Mouse (Mus musculus) CH12.LX (cell line): Measurements from ENCODE around the gene Lonp1. TPM values are rescaled to one million over a fixed set of nuclear protein-coding genes. Genes with fewer than 3 reads are reported as not detected.

Source experiments
- DNase-seq: peaks from one replicate; pipeline ENCODE4 v3.0.0-alpha.2; 2013; ENCODE audit errors: extremely low read depth
- H3K27ac ChIP-seq: 2 replicates; pipeline ENCODE4 v1.5.1; 2012; ENCODE audit warnings: low read depth, mild to moderate bottlenecking, control low read depth, moderate library complexity; ENCODE audit not compliant: insufficient read depth
- H3K27me3 ChIP-seq: replicated peaks from 2 replicates; pipeline ENCODE3; 2012; ENCODE audit warnings: inconsistent platforms
- H3K36me3 ChIP-seq, 2 experiments: replicated peaks in 1 of 2; 2 replicates each; pipeline versions ENCODE3 to v1.6.1; 2012; ENCODE audit warnings: inconsistent platforms in 1 of 2, low read length in 1 of 2, mild to moderate bottlenecking in 1 of 2, mixed read lengths in 1 of 2, moderate library complexity in 1 of 2; ENCODE audit not compliant: control insufficient read depth in 1 of 2, insufficient read depth in 1 of 2
- H3K4me1 ChIP-seq, 2 experiments: 2 replicates each; pipeline ENCODE4 v1.6.1; 2012; ENCODE audit warnings: inconsistent platforms in 1 of 2, moderate library complexity in 1 of 2; ENCODE audit not compliant: insufficient read depth in 2 of 2, control insufficient read depth in 1 of 2
- H3K4me2 ChIP-seq: 2 replicates; pipeline ENCODE4 v1.6.1; 2012; ENCODE audit warnings: low read depth, mild to moderate bottlenecking, control low read depth; ENCODE audit not compliant: poor library complexity, insufficient read depth, severe bottlenecking
- H3K4me3 ChIP-seq, 3 experiments: fragments of 150-350 bp in 1 of 3; sonication (generic) in 1 of 3; replicated peaks in 1 of 3; 2 replicates each; pipeline versions ENCODE3 to v1.5.1; 2011 to 2012; ENCODE audit warnings: low read depth in 2 of 3, low read length in 2 of 3, mild to moderate bottlenecking in 2 of 3, moderate library complexity in 2 of 3, control low read depth in 1 of 3, improper control_type of control experiment in 1 of 3, inconsistent platforms in 1 of 3, mixed read lengths in 1 of 3; ENCODE audit not compliant: poor library complexity in 1 of 3
- H3K79me2 ChIP-seq: replicated peaks from 2 replicates; pipeline ENCODE4 v1.6.1; 2012; ENCODE audit warnings: mild to moderate bottlenecking, moderate library complexity; ENCODE audit not compliant: control insufficient read depth, poor library complexity, insufficient read depth, severe bottlenecking; ENCODE audit errors: extremely low read depth
- H3K9ac ChIP-seq: 2 replicates; pipeline ENCODE4 v1.6.1; 2012; ENCODE audit warnings: low read depth, mild to moderate bottlenecking, control low read depth, moderate library complexity; ENCODE audit not compliant: insufficient read depth
- H3K9me3 ChIP-seq: replicated peaks from 2 replicates; pipeline ENCODE3; 2012; ENCODE audit warnings: low read length, inconsistent platforms, mixed read lengths
- BHLHE40 ChIP-seq: IDR thresholded peaks from 2 replicates; pipeline ENCODE4 v1.6.1; 2011; ENCODE audit warnings: mild to moderate bottlenecking, low read depth, low read length, improper control_type of control experiment
- CHD1 ChIP-seq: IDR thresholded peaks from 2 replicates; pipeline ENCODE4 v1.6.1; 2012; ENCODE audit warnings: low read depth, low read length, improper control_type of control experiment, inconsistent platforms
- CHD2 ChIP-seq: IDR thresholded peaks from 2 replicates; pipeline ENCODE4 v1.6.1; 2011; ENCODE audit warnings: low read length, improper control_type of control experiment
- CTCF ChIP-seq, 2 experiments: IDR thresholded peaks in 1 of 2; conservative IDR thresholded peaks in 1 of 2; 2 replicates each; pipeline ENCODE4 v1.5.1; 2011 to 2012; ENCODE audit warnings: low read depth in 2 of 2, low read length in 2 of 2, improper control_type of control experiment in 1 of 2, inconsistent platforms in 1 of 2, mild to moderate bottlenecking in 1 of 2, moderate library complexity in 1 of 2
- E2F4 ChIP-seq: IDR thresholded peaks from 2 replicates; pipeline ENCODE4 v1.6.1; 2011; ENCODE audit warnings: low read depth, low read length, improper control_type of control experiment; ENCODE audit not compliant: insufficient replicate concordance
- ELF1 ChIP-seq: IDR thresholded peaks from 2 replicates; pipeline ENCODE4 v1.6.1; 2014; ENCODE audit warnings: low read depth, mild to moderate bottlenecking, inconsistent platforms, low read length, improper control_type of control experiment
- EP300 ChIP-seq: IDR thresholded peaks from 2 replicates; pipeline ENCODE4 v1.6.1; 2011; ENCODE audit warnings: low read length, improper control_type of control experiment
- ETS1 ChIP-seq: conservative IDR thresholded peaks from 2 replicates; pipeline ENCODE4 v1.6.1; 2012; ENCODE audit warnings: low read depth, mild to moderate bottlenecking, inconsistent platforms, low read length, improper control_type of control experiment, moderate library complexity
- GABPA ChIP-seq: IDR thresholded peaks from 2 replicates; pipeline ENCODE4 v1.6.1; 2012; ENCODE audit warnings: low read depth, low read length, improper control_type of control experiment, inconsistent platforms; ENCODE audit not compliant: insufficient replicate concordance
- HCFC1 ChIP-seq: IDR thresholded peaks from 2 replicates; pipeline ENCODE4 v1.6.1; 2012; ENCODE audit warnings: low read depth, mild to moderate bottlenecking, inconsistent platforms, low read length, improper control_type of control experiment
- IRF4 ChIP-seq: IDR thresholded peaks from 2 replicates; pipeline ENCODE4 v1.6.1; 2014; ENCODE audit warnings: low read depth, mild to moderate bottlenecking, inconsistent platforms, low read length, improper control_type of control experiment
- JUN ChIP-seq: IDR thresholded peaks from 2 replicates; pipeline ENCODE4 v1.6.1; 2011; ENCODE audit warnings: low read depth, mild to moderate bottlenecking, low read length, improper control_type of control experiment, moderate library complexity; ENCODE audit not compliant: insufficient read depth
- JUND ChIP-seq: conservative IDR thresholded peaks from 2 replicates; pipeline ENCODE4 v1.6.1; 2011; ENCODE audit warnings: low read depth, low read length, improper control_type of control experiment
- KAT2A ChIP-seq: IDR thresholded peaks from 2 replicates; pipeline ENCODE4 v1.6.1; 2012; ENCODE audit warnings: low read length, improper control_type of control experiment, inconsistent platforms; ENCODE audit not compliant: insufficient replicate concordance
- MAFK ChIP-seq: IDR thresholded peaks from 2 replicates; pipeline ENCODE4 v1.6.1; 2011; ENCODE audit warnings: low read length, improper control_type of control experiment; ENCODE audit not compliant: insufficient replicate concordance
- MAX ChIP-seq: IDR thresholded peaks from 2 replicates; pipeline ENCODE4 v1.6.1; 2011; ENCODE audit warnings: low read length, improper control_type of control experiment
- MAZ ChIP-seq: IDR thresholded peaks from 2 replicates; pipeline ENCODE4 v1.6.1; 2012; ENCODE audit warnings: low read depth, mild to moderate bottlenecking, inconsistent platforms, low read length, improper control_type of control experiment, moderate library complexity
- MEF2A ChIP-seq: IDR thresholded peaks from 2 replicates; pipeline ENCODE4 v1.6.1; 2014; ENCODE audit warnings: low read depth, mild to moderate bottlenecking, inconsistent platforms, low read length, improper control_type of control experiment, borderline replicate concordance
- MXI1 ChIP-seq: IDR thresholded peaks from 2 replicates; pipeline ENCODE4 v1.6.1; 2011; ENCODE audit warnings: mild to moderate bottlenecking, low read depth, low read length, improper control_type of control experiment
- MYC ChIP-seq: IDR thresholded peaks from 2 replicates; pipeline ENCODE4 v1.6.1; 2011; ENCODE audit warnings: low read depth, mild to moderate bottlenecking, improper control_type of control experiment, low read length
- NELFE ChIP-seq: IDR thresholded peaks from 2 replicates; pipeline ENCODE4 v1.6.1; 2011; ENCODE audit warnings: low read depth, low read length, improper control_type of control experiment
- NRF1 ChIP-seq: IDR thresholded peaks from 2 replicates; pipeline ENCODE4 v1.6.1; 2014; ENCODE audit warnings: low read depth, mild to moderate bottlenecking, inconsistent platforms, low read length, improper control_type of control experiment, moderate library complexity
- PAX5 ChIP-seq: IDR thresholded peaks from 2 replicates; pipeline ENCODE4 v1.6.1; 2012; ENCODE audit warnings: low read length, inconsistent platforms, mixed read lengths
- POLR2A ChIP-seq: IDR thresholded peaks from 2 replicates; pipeline ENCODE4 v1.6.1; 2011; ENCODE audit warnings: low read depth, mild to moderate bottlenecking, improper control_type of control experiment, low read length
- POLR2AphosphoS2 ChIP-seq: IDR thresholded peaks from 2 replicates; pipeline ENCODE4 v1.6.1; 2011; ENCODE audit warnings: low read depth, low read length, improper control_type of control experiment
- RAD21 ChIP-seq: IDR thresholded peaks from 2 replicates; pipeline ENCODE4 v1.6.1; 2011; ENCODE audit warnings: low read depth, mild to moderate bottlenecking, low read length, improper control_type of control experiment, moderate library complexity
- RCOR1 ChIP-seq: conservative IDR thresholded peaks from 2 replicates; pipeline ENCODE4 v1.6.1; 2012; ENCODE audit warnings: low read depth, mild to moderate bottlenecking, inconsistent platforms, low read length, improper control_type of control experiment
- SIN3A ChIP-seq: IDR thresholded peaks from 2 replicates; pipeline ENCODE4 v1.6.1; 2012; ENCODE audit warnings: low read length, improper control_type of control experiment, inconsistent platforms
- SMC3 ChIP-seq: IDR thresholded peaks from 2 replicates; pipeline ENCODE4 v1.6.1; 2011; ENCODE audit warnings: low read depth, low read length, improper control_type of control experiment
- TBP ChIP-seq: conservative IDR thresholded peaks from 2 replicates; pipeline ENCODE4 v1.6.1; 2011; ENCODE audit warnings: low read depth, low read length, improper control_type of control experiment
- TCF12 ChIP-seq: IDR thresholded peaks from 2 replicates; pipeline ENCODE4 v1.6.1; 2014; ENCODE audit warnings: low read depth, mild to moderate bottlenecking, inconsistent platforms, low read length, improper control_type of control experiment
- UBTF ChIP-seq: IDR thresholded peaks from 2 replicates; pipeline ENCODE4 v1.6.1; 2012; ENCODE audit warnings: low read depth, mild to moderate bottlenecking, inconsistent platforms, low read length, improper control_type of control experiment, moderate library complexity
- USF1 ChIP-seq: IDR thresholded peaks from 2 replicates; pipeline ENCODE4 v1.6.1; 2014; ENCODE audit warnings: low read depth, mild to moderate bottlenecking, inconsistent platforms, low read length, improper control_type of control experiment
- USF2 ChIP-seq: conservative IDR thresholded peaks from 2 replicates; pipeline ENCODE4 v1.6.1; 2011; ENCODE audit warnings: low read depth, low read length, improper control_type of control experiment
- ZC3H11A ChIP-seq: IDR thresholded peaks from 2 replicates; pipeline ENCODE4 v1.6.1; 2012; ENCODE audit warnings: low read depth, mild to moderate bottlenecking, inconsistent platforms, low read length, improper control_type of control experiment
- ZKSCAN1 ChIP-seq: IDR thresholded peaks from 2 replicates; pipeline ENCODE4 v1.6.1; 2012; ENCODE audit warnings: low read depth, inconsistent platforms, low read length, improper control_type of control experiment, borderline replicate concordance
- ZMIZ1 ChIP-seq: IDR thresholded peaks from 2 replicates; pipeline ENCODE4 v1.6.1; 2012; ENCODE audit warnings: low read depth, mild to moderate bottlenecking, inconsistent platforms, low read length, improper control_type of control experiment
- ZNF384 ChIP-seq: IDR thresholded peaks from 2 replicates; pipeline ENCODE4 v1.6.1; 2012; ENCODE audit warnings: low read depth, low read length, improper control_type of control experiment, inconsistent platforms
- dilution Hi-C: fragments of 300-500 bp; cut with MboI; formaldehyde crosslinking; loops from 2 replicates; pipeline ENCODE4 v1.14.3; 2020; ENCODE audit warnings: low sequenced_read_pairs; ENCODE audit not compliant: extremely low pct_unique_long_range_greater_than_20kb, extremely low pct_ligation_motif_present
- in situ Hi-C: fragments of 300-500 bp; cut with MboI; formaldehyde crosslinking; loops from 3 replicates; pipeline ENCODE4 v1.14.3; 2019; ENCODE audit warnings: low sequenced_read_pairs, low pct_ligation_motif_present, low pct_unique_long_range_greater_than_20kb, mixed read lengths
- polyA plus RNA-seq: library from polyadenylated mRNA; unstranded; fragments of >175 nt; gene quantifications from 2 replicates; pipeline ENCODE4 v1.2.1, GENCODE M21; 2012; ENCODE audit warnings: low read depth; ENCODE audit not compliant: insufficient read length
- total RNA-seq, 2 experiments: library from RNA; depleted of rRNA; stranded (reverse); fragments of 300-350 nt in 1 of 2; fragments of >200 nt in 1 of 2; gene quantifications; 2 replicates each; pipeline ENCODE4 v1.2.3; 2012 to 2014

Gene Lonp1
- total and polyA plus RNA-seq, 3 experiments = 69.6 to 151 (median 99.4) TPM

DNA sequence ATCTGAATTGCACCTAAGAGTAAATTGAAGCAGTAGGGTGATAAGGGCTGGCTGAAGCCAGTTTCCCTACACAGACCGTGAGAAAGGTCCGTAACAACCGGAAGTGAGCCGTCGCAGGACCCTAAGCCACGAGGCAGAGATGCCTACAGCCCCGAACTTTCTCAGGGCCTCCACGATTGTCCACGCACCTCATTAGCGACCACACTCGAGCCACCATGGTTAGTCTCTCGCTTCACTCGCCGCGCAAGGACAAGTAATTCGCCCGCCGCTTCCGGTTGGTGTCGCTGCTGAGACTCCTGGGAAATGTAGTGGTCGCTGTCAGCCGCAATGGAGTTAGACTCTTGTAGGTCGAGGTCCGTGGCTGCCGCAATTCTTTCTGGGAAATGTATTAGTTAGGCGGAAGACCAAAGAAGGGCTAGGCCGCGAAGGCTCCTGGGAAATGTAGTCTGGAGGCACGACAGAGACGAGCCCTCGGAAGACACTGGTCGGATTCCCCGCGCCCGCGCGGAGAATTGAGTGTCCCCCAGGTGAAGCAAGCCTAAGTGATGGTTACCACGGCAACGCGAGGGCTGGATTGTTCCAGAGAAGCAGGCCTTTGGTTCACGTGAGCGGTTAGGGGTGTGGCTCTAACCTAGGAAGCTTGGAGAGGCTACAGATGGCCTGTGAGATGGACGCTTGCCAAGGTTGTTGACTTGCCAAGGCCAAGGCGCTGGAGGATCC, 17.1 kb downstream of the Lonp1 start, which contains the start of gene 2410015M20Rik:
TSS of gene 2410015M20Rik (minus strand) at position 320 of the 720 bp plus-strand sequence.
- dilution Hi-C loops = no loop called here

DNA sequence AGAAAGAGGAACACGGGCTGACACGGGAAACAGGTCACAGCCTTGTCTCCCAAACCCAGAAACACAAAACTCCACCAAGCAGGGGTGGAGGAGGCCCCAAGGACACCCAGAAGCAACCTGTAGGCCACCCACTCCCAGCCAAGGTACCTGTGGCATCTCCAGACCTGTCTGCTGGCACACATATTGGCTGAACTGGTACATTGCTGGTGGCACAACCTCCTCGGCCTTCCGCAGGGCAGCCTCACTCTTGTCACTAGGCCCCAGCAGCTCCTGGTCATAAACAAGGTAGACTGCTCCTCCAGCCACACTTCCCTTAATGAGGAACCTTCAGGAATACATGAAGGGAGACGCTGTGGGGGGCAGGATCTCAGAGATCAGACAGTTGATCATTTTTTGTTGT, 18.0 kb downstream of the Lonp1 start:
- peaks cover 24% of the 10 kb centered on the region for H3K79me2 ChIP-seq
- TF ChIP-seq CTCF (conservative IDR thresholded peaks at IDR 0.05 in 1 of 2, IDR thresholded peaks at IDR 0.05 in 1 of 2; ENCODE audit: low read depth in 2 of 2, low read length in 2 of 2) (no peak), POLR2A (no peak), PAX5 (no peak), POLR2AphosphoS2 (no peak), MAX (no peak), GABPA (no peak), SMC3 (no peak), ZC3H11A (no peak), TBP (no peak), HCFC1 (no peak)
- in situ Hi-C loops = no loop called here
- peak overlapping the region; percentile 89 for H3K4me2 ChIP-seq
- peaks cover 39 to 47% of the 10 kb centered on the region in 2 experiments for H3K36me3 ChIP-seq
- H3K27ac ChIP-seq = no peak overlapping the region
- peaks cover 3 to 41% of the 10 kb centered on the region in 2 experiments for H3K4me1 ChIP-seq
- H3K4me3 ChIP-seq = peak overlapping the region; percentile 67 to 99 (median 79)
- DNase-seq = no peak
- dilution Hi-C loops = no loop called here
- peak overlapping the region; percentile 96 for H3K9ac ChIP-seq
- H3K27me3 ChIP-seq = no peaks in the 10 kb centered on the region
- H3K9me3 ChIP-seq = no peaks in the 10 kb centered on the region

More for the DNA sequence above, 17.1 kb downstream of the Lonp1 start, which contains the start of gene 2410015M20Rik:
- Histone ChIP-seq H3K4me3 (peak within 1 kb of the TSS; percentile 67 to 99 (median 79)), H3K79me2 (peaks cover 34% of the 10 kb centered on the region), H3K4me2 (peak within 1 kb of the TSS; percentile 89), H3K4me1 (peaks cover 6 to 45% of the 10 kb centered on the region in 2 experiments), H3K9me3 (no peaks in the 10 kb centered on the region), H3K27ac (peak within 1 kb of the TSS; percentile 24), H3K36me3 (peaks cover 39 to 47% of the 10 kb centered on the region in 2 experiments), H3K9ac (peak within 1 kb of the TSS; percentile 96), H3K27me3 (no peaks in the 10 kb centered on the region)
- peak; percentile 98 for DNase-seq
- peak; percentile 87 for TF ChIP-seq MYC
- TF ChIP-seq POLR2AphosphoS2 = peak; percentile 90; the same call in 1 of the 2 replicates
- TF ChIP-seq E2F4 = no peak; the same call in 1 of the 2 replicates
- TF ChIP-seq USF1 = peak; percentile 40
- peak in 1 of 2 experiments; percentile 54; a peak in 2 of 4 replicates for TF ChIP-seq CTCF (conservative IDR thresholded peaks at IDR 0.05 in 1 of 2, IDR thresholded peaks at IDR 0.05 in 1 of 2; ENCODE audit: low read depth in 2 of 2, low read length in 2 of 2)
- peak; percentile 83; the same call in 1 of the 2 replicates for TF ChIP-seq TCF12
- TF ChIP-seq PAX5 = no peak
- peak; percentile 76 for TF ChIP-seq IRF4
- TF ChIP-seq HCFC1 = peak; percentile 100
- peak; percentile 12; the same call in 1 of the 2 replicates for TF ChIP-seq SMC3
- TF ChIP-seq NELFE = peak; percentile 86
- TF ChIP-seq JUND = no peak
- no peak for TF ChIP-seq USF2
- peak; percentile 92 for TF ChIP-seq SIN3A
- TF ChIP-seq RCOR1 = no peak
- no peak for TF ChIP-seq JUN
- TF ChIP-seq ZKSCAN1 = no peak
- peak; percentile 86 for TF ChIP-seq POLR2A
- no peak for TF ChIP-seq EP300
- TF ChIP-seq MEF2A = no peak; the same call in 1 of the 2 replicates
- TF ChIP-seq GABPA = peak; percentile 57; the same call in 1 of the 2 replicates
- no peak for TF ChIP-seq ZC3H11A
- TF ChIP-seq KAT2A = peak; percentile 93; the same call in 1 of the 2 replicates
- TF ChIP-seq UBTF = no peak
- no peak for TF ChIP-seq CHD1
- peak; percentile 80 for TF ChIP-seq BHLHE40
- no peak for TF ChIP-seq MAZ
- TF ChIP-seq RAD21 = no peak; the same call in 1 of the 2 replicates
- TF ChIP-seq NRF1 = peak; percentile 66
- TF ChIP-seq CHD2 = no peak
- no peak for TF ChIP-seq TBP
- TF ChIP-seq ZNF384 = no peak
- TF ChIP-seq ZMIZ1 = peak; percentile 71
- TF ChIP-seq MAX = peak; percentile 80
- TF ChIP-seq ETS1 = peak; percentile 47; the same call in 1 of the 2 replicates
- TF ChIP-seq MXI1 = peak; percentile 91
- TF ChIP-seq MAFK = no peak
- TF ChIP-seq ELF1 = peak; percentile 97
- in situ Hi-C loops = no loop called here
